Mouse (Mus musculus) myocyte (in vitro differentiated cells): ENCODE measurements at regions not wholly inside any gene's neighbourhood (a gene's known extent, or its start where the extent isn't known, plus 50 kb on each side); places are given as distances from the start of the nearest gene placed in this dataset.

Experiments used
- H3K27me3 ChIP-seq: one replicate; pipeline ENCODE4 v1.6.1; 2011; ENCODE audit not compliant: control insufficient read depth, insufficient read depth, insufficient read length
- H3K36me3 ChIP-seq: one replicate; pipeline ENCODE4 v1.6.1; 2011; ENCODE audit not compliant: control insufficient read depth, insufficient read depth
- H3K4me2 ChIP-seq: one replicate; pipeline ENCODE4 v1.6.1; 2011; ENCODE audit warnings: low read depth, control low read depth
- H3K4me3 ChIP-seq: one replicate; pipeline ENCODE4 v1.5.1; 2011; ENCODE audit warnings: mild to moderate bottlenecking, control low read depth, moderate library complexity
- H3K79me2 ChIP-seq: one replicate; pipeline ENCODE4 v1.6.1; 2011; ENCODE audit not compliant: control insufficient read depth, insufficient read depth
- H3ac ChIP-seq: one replicate; pipeline ENCODE4 v1.6.1; 2011; ENCODE audit not compliant: control insufficient read depth, insufficient read length
- CEBPB ChIP-seq: IDR thresholded peaks from 2 replicates; pipeline ENCODE4 v1.6.1; 2011; ENCODE audit warnings: mild to moderate bottlenecking, moderate library complexity; ENCODE audit not compliant: poor library complexity, insufficient read depth, severe bottlenecking
- E2F4 ChIP-seq: IDR thresholded peaks from one replicate; pipeline ENCODE4 v1.6.1; 2011; ENCODE audit warnings: mild to moderate bottlenecking, control low read depth, moderate library complexity; ENCODE audit not compliant: insufficient read depth
- MAX ChIP-seq: IDR thresholded peaks from one replicate; pipeline ENCODE4 v1.6.1; 2011; ENCODE audit warnings: low read depth, mild to moderate bottlenecking, control low read depth
- MYOD1 ChIP-seq, 3 experiments: IDR thresholded peaks; one replicate each; pipeline ENCODE4 v1.6.1; 2011; ENCODE audit warnings: control low read depth in 2 of 3, low read depth in 2 of 3, mild to moderate bottlenecking in 2 of 3, moderate library complexity in 1 of 3; ENCODE audit not compliant: insufficient read length in 2 of 3, control insufficient read depth in 1 of 3
- MYOG ChIP-seq, 3 experiments: IDR thresholded peaks; one replicate each; pipeline ENCODE4 v1.6.1; 2011; ENCODE audit warnings: control low read depth in 2 of 3, low read depth in 2 of 3, mild to moderate bottlenecking in 2 of 3; ENCODE audit not compliant: insufficient read length in 2 of 3, control insufficient read depth in 1 of 3, insufficient read depth in 1 of 3
- POLR2A ChIP-seq: IDR thresholded peaks from one replicate; pipeline ENCODE4 v1.6.1; 2011; ENCODE audit warnings: low read depth, mild to moderate bottlenecking, control low read depth, moderate library complexity; ENCODE audit not compliant: insufficient read length
- POLR2AphosphoS2 ChIP-seq: IDR thresholded peaks from one replicate; pipeline ENCODE4 v1.6.1; 2011; ENCODE audit warnings: low read depth, control low read depth; ENCODE audit not compliant: insufficient read length
- REST ChIP-seq: IDR thresholded peaks from one replicate; pipeline ENCODE4 v1.6.1; 2011; ENCODE audit warnings: mild to moderate bottlenecking, control low read depth, moderate library complexity; ENCODE audit not compliant: insufficient read depth, insufficient read length
- SRF ChIP-seq: IDR thresholded peaks from one replicate; pipeline ENCODE4 v1.6.1; 2011; ENCODE audit warnings: low read depth; ENCODE audit not compliant: control insufficient read depth, insufficient read length
- TCF12 ChIP-seq: IDR thresholded peaks from one replicate; pipeline ENCODE4 v1.6.1; 2011; ENCODE audit warnings: mild to moderate bottlenecking, control low read depth; ENCODE audit not compliant: poor library complexity, insufficient read depth, severe bottlenecking
- TCF3 ChIP-seq: IDR thresholded peaks from one replicate; pipeline ENCODE4 v1.6.1; 2011; ENCODE audit warnings: low read depth, control low read depth; ENCODE audit not compliant: insufficient read length
- USF1 ChIP-seq: IDR thresholded peaks from one replicate; pipeline ENCODE4 v1.6.1; 2011; ENCODE audit warnings: low read depth, mild to moderate bottlenecking, control low read depth, moderate library complexity

DNA sequence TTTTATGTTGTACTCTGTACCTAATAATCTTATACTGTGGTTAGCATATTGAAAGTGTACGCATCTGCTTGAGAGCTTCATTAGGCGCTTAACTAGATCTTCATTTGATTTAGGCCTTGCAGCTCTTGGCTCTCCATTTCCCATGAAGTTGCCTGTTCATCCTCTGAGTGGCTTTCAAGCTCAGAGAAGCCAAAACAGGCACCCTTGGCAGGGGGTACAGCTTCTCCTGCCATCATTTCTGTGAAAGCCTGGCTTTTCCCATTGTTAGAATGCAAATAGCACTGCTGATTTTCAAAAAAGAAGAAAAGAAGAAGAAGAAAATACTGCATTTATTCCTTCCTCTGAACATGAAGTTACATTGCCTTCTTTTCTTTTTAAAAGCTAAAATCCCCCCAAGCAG is 1283.3 kb downstream of the Mat2b start:
- no peak overlapping the region for H3K4me3 ChIP-seq
- no peak overlapping the region for H3K4me2 ChIP-seq
- no peaks in the 10 kb centered on the region for H3K27me3 ChIP-seq
- H3K36me3 ChIP-seq: no peaks in the 10 kb centered on the region
- TF ChIP-seq MYOD1 (IDR thresholded peaks at IDR 0.05; ENCODE audit: control insufficient read depth in 1 of 3, insufficient read length in 2 of 3, low read depth in 2 of 3): no peak
- no peak for TF ChIP-seq TCF12
- TF ChIP-seq REST: no peak
- no peak for TF ChIP-seq MAX
- TF ChIP-seq POLR2AphosphoS2: no peak
- TF ChIP-seq MYOG (IDR thresholded peaks at IDR 0.05; ENCODE audit: control insufficient read depth in 1 of 3, insufficient read depth in 1 of 3, insufficient read length in 2 of 3, low read depth in 2 of 3): no peak
- no peak for TF ChIP-seq E2F4
- no peak for TF ChIP-seq SRF
- TF ChIP-seq POLR2A: no peak
- TF ChIP-seq CEBPB: no peak
- no peak for TF ChIP-seq TCF3
- no peak for TF ChIP-seq USF1
- no peak overlapping the region for H3ac ChIP-seq
- H3K79me2 ChIP-seq: no peaks in the 10 kb centered on the region

DNA sequence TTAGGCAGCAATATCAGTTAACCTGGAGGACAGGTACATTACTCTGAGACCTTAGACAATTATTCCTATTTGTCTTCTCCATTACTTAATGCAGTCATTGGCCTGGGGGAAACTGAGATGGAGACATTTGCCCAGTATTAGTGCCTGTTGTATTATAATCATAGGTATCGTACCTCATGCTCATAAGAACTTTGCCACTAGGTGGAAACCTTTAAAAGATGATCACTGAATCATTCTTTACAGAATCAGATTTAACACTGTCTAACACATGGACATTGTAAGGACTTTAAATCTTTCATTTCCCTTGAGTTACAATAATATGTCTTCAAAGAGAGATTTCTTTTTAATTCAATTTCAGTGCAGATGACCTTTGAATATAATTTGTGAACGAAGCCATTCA is 1283.8 kb downstream of the Mat2b start:
- H3ac ChIP-seq: no peak overlapping the region
- no peaks in the 10 kb centered on the region for H3K79me2 ChIP-seq
- H3K27me3 ChIP-seq: no peaks in the 10 kb centered on the region
- TF ChIP-seq SRF: no peak
- no peak for TF ChIP-seq REST
- no peak for TF ChIP-seq E2F4
- TF ChIP-seq POLR2A: no peak
- no peak for TF ChIP-seq CEBPB
- TF ChIP-seq MYOD1 (IDR thresholded peaks at IDR 0.05; ENCODE audit: control insufficient read depth in 1 of 3, insufficient read length in 2 of 3, low read depth in 2 of 3): no peak
- TF ChIP-seq MYOG (IDR thresholded peaks at IDR 0.05; ENCODE audit: control insufficient read depth in 1 of 3, insufficient read depth in 1 of 3, insufficient read length in 2 of 3, low read depth in 2 of 3): no peak
- no peak for TF ChIP-seq TCF12
- no peak for TF ChIP-seq USF1
- no peak for TF ChIP-seq POLR2AphosphoS2
- no peak for TF ChIP-seq MAX
- no peak for TF ChIP-seq TCF3
- no peak overlapping the region for H3K4me3 ChIP-seq
- no peaks in the 10 kb centered on the region for H3K36me3 ChIP-seq
- H3K4me2 ChIP-seq: no peak overlapping the region

DNA sequence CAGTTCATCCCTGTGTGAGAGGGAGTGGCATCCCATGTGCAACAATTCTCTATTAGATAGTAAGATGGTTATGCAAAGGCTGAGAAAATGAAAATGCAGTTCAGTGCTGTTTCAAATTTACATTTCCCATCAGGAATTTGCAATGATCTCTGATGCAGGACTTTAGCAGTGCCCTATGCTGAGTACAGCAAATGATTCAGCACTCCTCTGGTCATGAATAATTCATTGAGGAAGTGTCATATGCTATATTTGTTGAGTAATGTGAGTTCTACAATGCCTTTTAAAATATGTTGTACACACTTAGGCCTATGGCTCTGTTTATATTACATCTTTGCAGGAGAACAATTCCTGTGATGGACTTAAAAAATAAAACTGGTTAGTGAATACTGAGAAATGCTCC is 1330.2 kb downstream of the Mat2b start:
- no peak overlapping the region for H3ac ChIP-seq
- TF ChIP-seq POLR2AphosphoS2 (no peak), REST (no peak), TCF3 (no peak), POLR2A (no peak), TCF12 (no peak), E2F4 (no peak), MAX (no peak), MYOD1 (IDR thresholded peaks at IDR 0.05; ENCODE audit: control insufficient read depth in 1 of 3, insufficient read length in 2 of 3, low read depth in 2 of 3) (no peak), SRF (no peak), MYOG (IDR thresholded peaks at IDR 0.05; ENCODE audit: control insufficient read depth in 1 of 3, insufficient read depth in 1 of 3, insufficient read length in 2 of 3, low read depth in 2 of 3) (no peak), USF1 (no peak), CEBPB (no peak)
- H3K4me3 ChIP-seq: no peak overlapping the region
- H3K4me2 ChIP-seq: no peak overlapping the region
- H3K79me2 ChIP-seq: no peaks in the 10 kb centered on the region
- no peaks in the 10 kb centered on the region for H3K36me3 ChIP-seq
- H3K27me3 ChIP-seq: no peaks in the 10 kb centered on the region

DNA sequence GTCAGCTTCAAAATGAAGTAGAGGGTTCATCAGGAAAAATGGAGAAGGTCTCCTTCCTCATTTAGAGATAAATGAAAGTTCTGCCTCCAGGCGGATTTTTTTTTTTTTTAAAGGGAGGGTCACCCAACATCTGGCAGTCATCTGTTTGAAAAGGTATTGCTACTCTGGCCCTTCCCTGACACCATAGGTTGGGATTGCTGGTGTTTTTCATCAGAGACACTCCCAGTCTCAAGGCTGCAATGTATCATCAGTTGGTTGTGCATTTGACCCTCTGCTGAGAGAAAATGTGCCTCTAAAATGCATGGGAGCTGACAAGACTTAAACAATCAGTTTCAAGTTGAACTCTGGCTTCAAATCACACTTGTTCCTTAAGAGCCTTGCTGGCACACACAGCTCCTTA is 1344.4 kb downstream of the Mat2b start:
- TF ChIP-seq E2F4: no peak
- no peak for TF ChIP-seq TCF12
- no peak for TF ChIP-seq TCF3
- TF ChIP-seq USF1: no peak
- TF ChIP-seq CEBPB: no peak
- TF ChIP-seq POLR2AphosphoS2: no peak
- TF ChIP-seq MYOD1 (IDR thresholded peaks at IDR 0.05; ENCODE audit: control insufficient read depth in 1 of 3, insufficient read length in 2 of 3, low read depth in 2 of 3): no peak
- no peak for TF ChIP-seq SRF
- no peak for TF ChIP-seq REST
- TF ChIP-seq MAX: no peak
- no peak for TF ChIP-seq POLR2A
- TF ChIP-seq MYOG (IDR thresholded peaks at IDR 0.05; ENCODE audit: control insufficient read depth in 1 of 3, insufficient read depth in 1 of 3, insufficient read length in 2 of 3, low read depth in 2 of 3): no peak

More for the DNA sequence above, 1344.4 kb downstream of the Mat2b start:
- H3K27me3 ChIP-seq: no peaks in the 10 kb centered on the region
- no peak overlapping the region for H3ac ChIP-seq
- H3K4me2 ChIP-seq: no peak overlapping the region
- no peaks in the 10 kb centered on the region for H3K36me3 ChIP-seq
- H3K79me2 ChIP-seq: no peaks in the 10 kb centered on the region
- H3K4me3 ChIP-seq: no peak overlapping the region
